Mouse (Mus musculus) right cerebral cortex, postnatal 10 days (tissue): ENCODE measurements around the gene Gm29427.
"Not testable (repeated sequence)": the region's sequence is repeated elsewhere in the genome, so short reads cannot be mapped to it uniquely, and the experiment has no call there.

ENCODE experiments used
- DNase-seq, 2 experiments: peaks; one replicate each; pipeline ENCODE4 v3.0.0; 2021; ENCODE audit warnings: low spot score in 2 of 2

Gm29427 gene

DNA sequence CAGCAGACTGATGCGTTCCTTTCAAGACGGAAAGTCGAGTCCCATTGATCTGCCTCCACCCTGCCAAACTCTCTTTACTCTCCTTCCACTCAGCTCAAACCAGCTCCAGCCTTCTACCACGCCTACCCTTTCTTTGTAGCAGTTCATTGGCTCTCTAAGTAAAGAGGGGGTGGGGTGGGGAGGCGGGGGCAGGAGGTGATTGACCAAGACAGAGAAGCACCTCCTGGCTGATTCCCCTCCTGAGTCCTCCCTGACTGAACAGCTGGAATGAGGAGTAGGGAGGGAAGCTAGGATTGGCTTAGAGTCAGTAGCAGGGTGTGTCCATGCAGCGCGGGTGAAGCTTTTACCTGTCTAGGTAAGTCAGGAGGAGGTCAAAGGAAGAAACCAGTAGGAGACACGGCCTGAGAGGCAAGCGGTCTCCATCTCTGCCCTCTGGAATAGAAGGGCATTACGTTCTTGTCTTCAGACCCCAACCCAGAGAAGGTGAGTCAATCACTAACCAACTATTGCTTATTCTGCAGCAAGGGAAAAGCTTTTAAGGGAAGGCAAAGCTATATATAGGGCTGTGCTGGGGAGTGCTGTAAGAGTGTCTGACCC is 16.2 kb upstream of the Gm29427 start, which contains the start of gene AA986860:
Gene AA986860, plus strand, starts transcription at position 236 of the 597 bp plus-strand sequence.
- DNase-seq: no peak

DNA sequence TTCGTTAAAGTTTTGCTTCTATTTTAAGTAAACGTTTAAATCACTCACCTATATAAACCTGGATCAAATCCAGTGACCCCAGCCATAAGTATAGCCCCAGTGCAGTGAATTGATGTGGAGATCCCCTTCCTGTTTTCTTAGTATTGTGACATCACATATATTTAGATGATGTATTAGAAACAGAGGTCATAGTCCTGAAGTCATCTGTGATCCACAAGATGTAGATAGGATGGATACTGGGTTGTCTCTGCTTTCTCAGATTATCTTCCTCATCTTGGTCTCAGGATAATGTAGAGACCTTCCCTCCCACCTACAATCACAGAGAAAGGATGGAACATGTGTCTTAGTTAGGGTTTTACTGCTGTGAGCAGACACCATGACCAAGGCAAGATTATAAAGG is 13.6 kb upstream of the Gm29427 start, which contains the start of gene Pfkfb2:
Gene Pfkfb2, minus strand, starts transcription at position 101 of the 400 bp plus-strand sequence.
- DNase-seq: no peak

GRCm38 (mm10) chr1:130728708-130729107 is 13.1 kb upstream of the Gm29427 start:
- DNase-seq: no peak

GRCm38 (mm10) chr1:130728070-130728469 is 12.5 kb upstream of the Gm29427 start:
- DNase-seq: no peak

DNA sequence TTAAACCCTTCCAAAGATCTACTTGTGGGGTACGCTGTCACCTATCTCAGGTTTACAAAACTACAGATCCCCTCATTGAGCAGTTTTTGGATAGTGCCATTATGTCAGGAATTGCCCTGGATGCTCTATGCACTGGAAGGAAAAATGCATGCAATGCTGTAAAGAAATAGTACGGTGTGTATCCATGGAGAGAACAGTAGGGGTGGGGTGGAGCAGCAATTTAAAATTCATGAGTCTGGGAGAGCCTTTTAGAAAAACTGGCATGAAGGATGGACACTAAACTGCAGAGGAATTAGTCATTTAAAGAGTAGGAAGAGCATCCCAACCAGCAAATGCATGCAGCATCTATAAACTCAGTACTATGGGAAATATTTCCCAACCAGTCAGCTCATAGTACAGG is 10.8 kb upstream of the Gm29427 start:
- DNase-seq: no peak

GRCm38 (mm10) chr1:130724206-130724605 is 8.6 kb upstream of the Gm29427 start:
- no peak for DNase-seq

DNA sequence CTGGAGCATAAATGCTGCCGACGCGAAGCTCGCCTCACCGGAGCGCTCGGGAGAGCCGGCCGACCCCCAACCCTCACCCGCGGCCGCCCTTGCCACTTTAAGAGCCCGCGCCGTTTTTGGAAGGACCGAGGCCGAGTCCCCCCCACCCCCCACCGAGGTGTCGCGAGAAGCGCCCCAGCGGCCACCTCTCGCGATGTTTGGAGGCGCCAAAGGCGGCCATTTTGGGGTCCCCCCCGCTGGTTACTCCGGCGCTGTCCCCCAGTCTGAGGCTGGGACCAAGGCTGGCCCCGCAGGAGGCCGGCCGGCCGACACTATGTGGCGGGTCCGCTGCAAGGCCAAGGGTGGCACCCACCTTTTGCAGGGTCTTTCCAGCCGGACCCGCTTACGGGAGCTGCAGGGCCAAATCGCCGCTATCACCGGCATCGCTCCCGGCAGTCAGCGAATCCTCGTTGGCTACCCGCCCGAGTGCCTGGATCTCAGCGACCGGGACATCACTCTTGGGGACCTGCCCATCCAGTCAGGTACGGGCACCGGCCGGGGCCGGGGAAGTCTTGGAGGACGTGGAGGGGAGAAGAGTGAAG is 1.8 kb upstream of the Gm29427 start, which contains the start of gene Yod1:
Gene Yod1, plus strand, starts transcription at position 37 of the 581 bp plus-strand sequence.
- peak; percentile 92 to 94 for DNase-seq

DNA sequence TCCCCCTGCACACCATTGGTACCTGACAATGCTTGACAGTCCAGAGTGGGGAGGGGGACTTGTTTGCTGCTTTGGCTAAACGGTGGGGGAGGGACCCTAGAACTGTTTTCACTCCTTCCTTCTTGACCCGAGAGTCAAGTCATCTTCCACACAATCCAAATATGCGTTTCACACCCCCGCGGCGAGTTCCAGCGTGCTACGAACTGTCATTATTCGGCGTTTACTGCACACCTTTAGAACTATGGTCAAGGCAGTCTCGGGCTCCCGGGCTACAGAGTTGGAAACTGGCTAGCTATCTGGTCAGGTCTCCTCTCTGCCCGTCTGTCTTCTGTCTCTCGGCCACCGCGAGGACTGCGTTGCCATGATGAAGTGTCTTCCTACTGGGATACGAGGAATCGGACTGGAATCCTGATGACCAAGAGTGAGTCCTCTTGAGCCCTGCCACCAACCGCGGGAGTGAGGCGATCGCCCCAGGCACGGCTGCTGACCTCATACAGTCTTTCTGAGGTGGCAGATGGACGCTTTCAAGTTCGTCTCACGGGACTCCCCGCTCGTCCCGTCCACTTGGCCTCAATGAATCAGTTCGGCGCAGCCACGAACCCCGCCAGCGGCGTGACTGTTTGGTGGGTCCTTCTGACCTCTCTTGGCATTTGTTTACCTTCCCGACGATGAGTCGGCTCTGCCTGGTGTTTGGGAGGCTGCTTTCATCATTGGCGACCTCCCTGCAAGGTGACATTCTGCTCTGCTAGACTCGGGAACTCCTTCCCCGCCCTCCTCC is 1.1 kb upstream of the Gm29427 start:
- DNase-seq: peak; percentile 56 to 70

GRCm38 (mm10) chr1:130716218-130716512 is 566 bp upstream of the Gm29427 start:
- no peak for DNase-seq

GRCm38 (mm10) chr1:130714046-130714445 is 1.6 kb downstream of the Gm29427 start:
- no peak for DNase-seq

- DNase-seq: no peak
Observed at GRCm38 (mm10) chr1:130710283-130711080, 5.1 kb downstream of the Gm29427 start.

DNA sequence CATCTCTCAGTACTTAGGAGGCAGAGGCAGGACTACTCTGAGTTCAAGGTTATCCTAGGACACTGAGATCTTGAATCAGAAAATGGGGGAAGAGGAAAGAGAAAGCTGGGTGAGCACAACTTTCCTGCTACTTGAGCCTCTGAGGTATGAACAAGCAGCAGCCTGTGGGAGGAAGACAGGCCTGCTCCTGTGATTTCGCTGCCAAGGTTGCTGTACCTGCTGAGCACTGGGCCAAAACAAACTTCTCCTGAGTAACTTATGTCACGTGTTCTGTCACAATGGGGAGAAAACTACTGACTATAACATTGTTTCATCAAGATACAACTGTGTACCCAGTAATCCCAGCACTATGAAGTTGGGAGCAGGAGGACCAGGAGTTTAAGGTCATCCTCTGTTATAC is 12.0 kb downstream of the Gm29427 start:
- DNase-seq: no peak

GRCm38 (mm10) chr1:130701976-130702375 is 13.6 kb downstream of the Gm29427 start:
- no peak for DNase-seq

GRCm38 (mm10) chr1:130699937-130700633 is 15.5 kb downstream of the Gm29427 start:
- peak; percentile 59 to 62 for DNase-seq

- DNase-seq: no peak
Observed at GRCm38 (mm10) chr1:130698601-130699000, 17.0 kb downstream of the Gm29427 start.

DNA sequence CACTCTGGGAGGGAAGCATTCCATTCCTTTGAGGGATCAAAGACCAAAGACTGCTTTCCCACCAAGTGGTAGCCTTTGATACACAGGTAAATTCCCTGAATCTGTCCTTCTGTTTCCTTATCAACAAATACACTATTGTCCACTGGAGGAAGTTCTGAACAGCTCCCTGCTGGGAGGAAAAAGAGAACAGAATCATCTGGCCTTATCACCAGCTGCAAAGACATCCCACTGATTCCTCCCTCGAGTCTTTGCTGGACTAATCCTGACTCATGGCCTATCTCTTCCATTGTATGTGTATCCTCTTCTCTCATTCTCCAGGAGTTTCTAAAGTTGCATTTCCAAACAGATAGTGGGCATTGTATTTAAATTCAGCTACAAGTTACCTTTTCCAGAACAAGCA is 31.7 kb downstream of the Gm29427 start:
- DNase-seq: no peak

DNA sequence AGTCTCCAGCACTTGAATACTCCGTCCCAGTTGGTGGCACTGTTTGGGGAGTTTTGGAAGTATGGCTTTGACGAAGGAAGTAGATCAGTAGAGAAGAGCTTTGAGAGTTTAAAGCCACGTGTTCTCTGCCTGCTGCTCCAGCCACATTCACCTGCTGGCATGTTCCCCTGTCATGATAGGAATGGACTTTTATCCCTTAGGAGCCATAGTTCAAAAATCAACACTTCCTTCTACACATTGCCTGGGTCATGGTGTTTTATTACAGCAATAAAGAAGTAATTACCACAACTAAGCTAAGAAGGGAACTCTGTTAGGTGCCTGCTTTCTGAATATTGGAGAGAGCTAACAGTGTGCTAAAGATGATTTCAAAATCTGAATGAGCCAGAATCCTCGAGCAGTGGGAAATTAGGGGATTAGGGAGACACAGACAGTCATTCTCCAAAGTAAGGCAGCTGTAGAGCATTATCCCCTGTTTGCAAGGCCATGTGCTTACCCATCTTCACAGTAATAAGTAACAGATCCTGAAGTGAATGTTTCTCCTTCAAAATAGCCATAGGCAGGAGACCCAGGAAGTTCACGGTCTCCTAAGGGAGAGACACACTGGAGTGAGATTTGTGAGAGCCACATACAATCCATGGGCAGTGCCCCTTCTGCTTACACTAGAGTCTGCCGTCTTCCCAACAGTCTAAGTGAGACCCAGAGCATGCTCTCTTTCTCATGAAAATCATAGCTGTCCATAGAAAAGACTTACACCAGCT is 33.8 kb downstream of the Gm29427 start:
- DNase-seq: no peak

DNA sequence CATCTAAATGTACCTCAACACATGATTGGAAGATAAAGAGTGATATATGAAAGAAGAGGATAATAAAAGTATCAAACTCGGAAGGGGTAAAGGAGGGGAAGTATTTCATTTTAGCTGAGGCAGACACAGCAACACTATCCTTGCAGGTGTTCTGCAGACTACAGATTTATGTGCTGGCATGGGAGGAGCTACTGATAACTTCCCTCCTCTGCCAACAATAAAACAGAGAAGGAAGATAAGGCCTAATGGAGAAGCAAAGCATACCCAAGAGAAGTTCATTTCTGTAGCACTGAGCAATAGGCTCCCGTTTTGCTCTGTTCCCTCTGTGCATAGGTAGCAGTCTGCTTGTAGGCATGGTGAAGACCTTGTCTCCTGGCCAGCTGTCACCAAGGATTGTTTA is 34.5 kb downstream of the Gm29427 start:
- no peak for DNase-seq

DNA sequence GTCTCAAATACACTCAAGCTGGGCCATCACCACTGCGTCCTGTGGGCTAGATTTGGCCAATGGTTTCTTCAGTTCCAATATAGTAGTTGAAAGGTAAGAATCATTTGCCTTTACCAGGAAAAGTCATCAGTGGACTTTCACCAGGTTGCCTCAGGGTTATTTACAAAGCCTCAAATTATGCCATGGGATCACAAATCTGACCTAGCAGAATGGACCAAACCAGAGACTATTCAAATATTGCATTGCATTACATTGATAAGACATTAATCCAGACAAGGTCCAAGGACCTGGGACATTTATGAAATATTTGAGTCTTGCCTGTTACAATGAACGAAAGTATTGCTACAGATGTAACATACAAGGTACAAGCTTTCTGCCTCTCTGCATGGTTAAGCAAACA is 37.0 kb downstream of the Gm29427 start:
- no peak for DNase-seq

DNA sequence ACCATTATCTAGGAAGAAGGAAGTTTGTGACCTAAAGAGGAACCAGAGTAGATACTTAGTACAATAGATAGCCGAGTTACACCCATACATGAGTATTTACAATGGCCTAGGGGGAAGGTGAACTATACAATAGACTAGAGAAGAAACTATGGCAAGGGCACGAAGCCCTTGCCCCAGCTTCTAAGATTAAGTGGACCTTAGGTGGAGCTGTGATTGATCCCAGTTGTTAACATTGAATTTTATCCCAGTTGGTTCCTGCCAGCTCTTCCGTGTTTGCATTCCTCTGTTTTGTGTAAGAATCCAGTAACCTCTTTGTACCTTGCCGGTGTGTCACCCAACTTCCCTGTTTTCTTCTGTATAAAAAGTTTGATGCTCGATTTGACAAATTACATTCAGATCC is 52.0 kb downstream of the Gm29427 start:
- not testable (repeated sequence) for DNase-seq

DNA sequence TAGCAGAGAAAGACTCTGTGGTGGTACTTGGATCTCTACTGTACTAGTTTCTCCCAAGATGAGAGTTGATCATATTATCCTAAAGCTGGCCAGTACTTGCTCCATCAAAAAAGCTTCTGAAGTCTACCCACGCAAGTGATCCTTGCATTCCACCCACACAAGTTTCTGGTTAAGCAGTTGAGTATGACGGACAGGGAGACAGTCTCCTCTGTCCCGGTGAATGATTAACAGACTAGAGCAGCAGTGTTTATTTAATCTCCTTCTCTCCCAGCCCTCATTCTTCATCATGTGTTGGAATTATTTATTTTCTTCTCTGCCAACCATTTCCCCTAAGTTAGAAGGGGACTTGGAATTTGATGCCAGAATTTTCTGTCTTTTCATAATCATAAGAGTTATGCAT is 54.1 kb downstream of the Gm29427 start, which contains the start of gene C4bp:
Gene C4bp, minus strand, starts transcription at position 179 of the 400 bp plus-strand sequence.
- no peak for DNase-seq
